Mouse (Mus musculus): ENCODE results near the gene Magi2. TPM values are rescaled to one million over a fixed set of nuclear protein-coding genes. Genes with fewer than 3 reads are reported as not detected.

The Magi2 gene
- total RNA-seq, 4 experiments from 2014 or later = 8.3 to 31.8 (median 16.5) TPM

DNA sequence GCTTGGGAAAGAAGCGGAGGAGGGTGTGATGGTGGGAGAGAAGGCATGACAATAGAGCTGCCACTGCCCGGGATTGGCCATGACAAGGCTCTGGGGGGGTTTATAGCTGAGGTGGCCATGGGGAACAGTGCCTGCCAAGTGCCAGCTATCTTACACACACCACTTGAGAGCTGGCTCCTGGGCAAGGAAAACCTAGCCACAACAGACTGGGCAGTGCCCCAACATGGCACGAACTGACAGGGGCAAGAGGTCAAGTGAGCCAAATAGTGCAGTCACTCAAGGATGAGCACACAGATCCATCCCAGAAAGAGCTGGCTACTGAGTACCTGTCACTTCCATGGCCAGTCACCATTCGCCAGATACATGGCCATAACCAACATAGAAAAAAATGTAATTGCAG, 1179.8 kb downstream of the Magi2 start:
- DNase-seq = no peak

DNA sequence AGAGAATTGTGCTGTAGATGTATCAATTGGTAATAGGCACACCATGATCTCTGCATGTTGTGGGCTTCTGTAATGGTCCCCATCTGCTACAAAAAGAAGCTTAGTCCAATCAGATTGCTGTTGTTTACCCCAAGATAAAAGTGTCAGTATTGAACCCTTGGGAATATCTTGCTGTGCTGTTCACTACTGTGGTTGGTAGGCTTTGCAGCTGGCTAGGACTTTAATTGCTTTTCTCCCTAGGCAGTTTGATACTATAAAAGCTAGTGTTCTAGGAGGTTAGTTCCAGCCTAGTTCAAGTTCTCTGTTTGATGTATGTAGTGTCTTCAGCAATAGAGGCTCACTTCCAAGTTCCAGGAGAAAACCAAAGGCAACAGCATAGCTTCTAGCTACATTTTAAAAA, 1188.5 kb downstream of the Magi2 start:
- no peak for DNase-seq

DNA sequence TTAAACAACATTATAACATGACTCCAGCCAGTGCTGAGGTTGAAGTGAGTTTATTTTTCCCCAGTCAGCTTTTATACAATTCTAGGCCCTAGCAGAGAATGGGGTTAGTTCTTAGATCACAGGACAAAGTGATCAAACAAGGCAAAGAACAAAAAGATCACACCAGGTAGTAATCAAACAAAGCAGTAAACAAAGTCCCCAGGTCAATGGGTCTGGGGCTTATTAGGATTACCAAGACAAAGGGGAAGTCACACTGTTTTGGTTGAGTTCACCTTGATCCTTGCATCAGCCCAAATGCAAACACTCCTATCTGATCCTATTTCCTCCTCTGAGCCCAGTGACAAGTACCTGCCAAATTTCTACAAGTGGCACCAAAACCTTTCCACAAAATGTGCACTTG, 1190.5 kb downstream of the Magi2 start:
- no peak for DNase-seq

DNA sequence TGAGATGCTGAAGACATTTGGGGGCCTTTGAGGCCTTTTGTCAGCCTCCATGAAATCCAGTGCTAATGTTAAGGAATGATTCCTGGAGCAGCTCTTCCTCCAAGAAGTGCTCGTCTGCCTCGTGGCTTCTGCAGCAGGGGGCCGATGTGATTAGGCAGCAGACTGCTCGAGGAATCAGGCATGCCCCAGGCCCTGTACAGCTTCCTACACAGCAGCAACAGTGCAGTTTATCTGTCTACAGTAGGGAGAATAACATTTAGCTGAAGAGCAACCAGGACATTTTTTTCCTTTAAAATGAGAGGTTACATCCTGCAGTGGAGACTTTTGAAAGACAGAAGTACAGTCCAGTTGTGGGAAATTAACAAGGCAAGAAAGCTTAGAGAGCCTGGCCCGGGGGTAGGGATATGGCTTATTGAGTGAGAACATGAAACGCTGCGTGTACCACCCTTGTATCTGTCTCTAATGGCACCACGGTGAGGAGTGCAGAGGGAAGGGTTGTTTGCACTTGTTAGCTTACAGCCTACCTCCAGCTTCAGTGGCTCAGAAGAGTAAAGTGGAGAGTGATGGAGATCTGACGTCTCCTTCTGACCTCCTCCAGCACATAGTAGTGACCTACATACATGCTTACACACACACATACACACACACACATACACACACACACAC, 1205.4 kb downstream of the Magi2 start:
- no peak for DNase-seq

DNA sequence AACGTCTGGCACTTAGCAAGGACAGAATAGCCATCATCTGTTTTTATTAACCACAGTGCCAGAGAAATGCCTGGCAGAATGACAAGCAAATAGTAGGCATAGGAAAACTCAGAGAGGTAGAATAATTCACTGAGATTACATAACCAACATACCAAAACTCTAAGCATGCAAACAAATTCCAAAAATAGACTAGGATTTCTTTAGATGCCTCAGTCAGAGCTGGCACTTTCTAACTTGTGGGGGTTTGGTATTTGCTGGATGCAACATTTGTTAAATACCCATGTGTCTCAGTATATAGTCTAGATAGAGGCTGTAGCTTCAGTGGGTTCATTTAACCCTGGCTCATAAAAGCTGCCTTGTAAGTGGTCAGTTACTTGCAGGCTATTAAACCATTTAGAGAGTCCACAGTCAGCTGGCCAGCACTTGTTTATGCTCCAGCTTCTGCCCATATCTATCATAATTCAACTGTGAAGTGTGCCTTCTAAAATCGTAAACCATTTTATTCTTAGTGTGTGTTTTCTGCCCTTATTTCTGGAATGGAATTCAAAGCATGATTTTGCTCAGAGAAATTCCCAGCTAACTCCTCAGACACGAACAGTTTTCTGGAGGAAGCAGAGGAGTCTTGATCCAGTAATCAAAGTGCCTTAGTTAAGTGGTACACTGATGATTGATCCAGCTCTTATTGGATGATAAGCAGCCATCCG, 1219.8 kb downstream of the Magi2 start:
- no peak for DNase-seq

DNA sequence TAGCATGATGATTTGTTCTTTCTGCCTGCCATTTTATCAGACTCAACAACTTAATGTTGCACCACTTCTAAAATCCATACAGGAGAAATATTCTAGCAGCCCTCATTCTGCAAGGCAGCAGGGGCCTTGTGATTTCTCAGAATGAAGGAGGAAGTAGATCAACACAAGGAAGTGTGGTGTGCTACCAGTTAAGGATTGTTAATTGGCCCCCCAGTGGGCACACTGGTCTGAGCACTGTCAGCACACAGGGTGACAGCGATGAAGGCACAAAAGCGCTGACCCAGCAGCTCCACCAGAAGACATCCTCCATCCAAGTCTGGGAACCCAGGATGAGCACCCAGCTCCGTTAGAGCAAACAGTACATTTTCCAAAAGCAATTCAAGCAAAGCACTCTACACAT, 1229.3 kb downstream of the Magi2 start:
- DNase-seq = no peak

DNA sequence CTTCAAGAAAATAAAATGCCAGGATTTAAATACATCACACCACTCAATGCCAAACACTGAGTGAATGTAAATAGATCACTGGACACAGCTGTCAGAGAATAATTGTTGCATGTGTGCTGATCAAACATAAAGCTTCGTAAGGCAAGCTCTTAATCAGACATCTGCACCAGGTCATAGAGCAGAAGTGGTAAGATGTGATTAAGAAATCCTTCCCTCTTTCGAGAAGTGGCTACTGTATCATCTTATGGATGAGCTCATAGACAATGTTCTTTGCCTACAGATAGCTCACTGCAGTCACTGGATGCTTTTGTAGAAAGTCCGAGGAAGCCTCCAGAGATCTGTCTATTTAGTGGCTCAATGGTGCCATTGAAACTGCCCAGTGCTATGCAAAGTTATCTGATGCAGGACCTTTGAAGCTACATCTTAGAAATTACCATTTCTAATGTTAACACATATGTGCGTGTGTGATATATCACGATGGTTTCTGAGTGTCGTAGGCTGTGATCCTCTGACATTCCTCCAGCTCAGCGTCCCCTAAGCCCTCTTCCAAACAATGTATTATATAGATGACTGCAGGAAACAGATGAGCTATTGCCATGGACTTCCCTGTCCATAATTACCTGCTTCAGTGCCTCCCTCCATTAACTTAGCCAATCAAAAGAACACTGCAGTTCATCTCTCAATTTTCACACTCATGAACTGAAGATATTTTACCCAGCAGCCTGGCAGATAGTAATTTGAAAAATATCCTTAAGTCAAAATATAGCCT, 1231.1 kb downstream of the Magi2 start:
- no peak for DNase-seq

DNA sequence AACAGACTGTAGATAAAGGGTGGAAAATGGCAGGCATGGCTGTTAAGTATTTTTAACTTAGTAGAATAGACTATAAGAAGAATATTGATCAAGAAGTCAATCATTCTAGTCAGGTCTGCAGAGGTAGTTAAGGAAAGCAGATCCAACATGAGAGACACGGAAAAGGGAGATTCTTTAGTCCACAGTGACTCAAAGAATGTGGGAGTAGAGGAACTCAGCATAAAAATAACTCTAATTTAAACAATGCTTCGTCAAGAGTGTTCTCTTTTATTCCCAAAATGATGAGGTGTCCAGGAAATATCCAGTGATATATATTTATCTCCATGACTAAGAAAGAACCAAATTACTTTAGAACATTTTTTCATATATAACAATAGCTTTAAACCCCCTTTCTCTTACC, 1234.9 kb downstream of the Magi2 start:
- no peak for DNase-seq

DNA sequence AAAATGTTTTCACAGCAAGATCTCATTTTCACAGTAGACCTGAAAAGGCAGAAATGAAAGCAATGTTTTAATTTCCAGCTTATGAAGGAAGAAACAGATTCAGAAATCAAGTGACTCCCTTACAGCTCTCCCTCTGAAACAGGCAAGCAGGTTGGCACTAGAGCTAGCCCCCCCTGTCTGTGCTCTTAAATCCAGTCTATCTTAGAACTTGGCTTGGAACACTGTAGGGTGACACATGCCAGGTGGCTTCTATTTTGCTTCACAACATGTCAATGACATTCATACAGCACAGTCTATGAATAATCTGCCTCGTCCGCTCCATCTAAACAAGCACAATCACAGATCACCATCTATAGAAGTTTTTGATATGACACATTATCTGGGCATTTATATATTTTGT, 1235.5 kb downstream of the Magi2 start:
- DNase-seq = no peak

DNA sequence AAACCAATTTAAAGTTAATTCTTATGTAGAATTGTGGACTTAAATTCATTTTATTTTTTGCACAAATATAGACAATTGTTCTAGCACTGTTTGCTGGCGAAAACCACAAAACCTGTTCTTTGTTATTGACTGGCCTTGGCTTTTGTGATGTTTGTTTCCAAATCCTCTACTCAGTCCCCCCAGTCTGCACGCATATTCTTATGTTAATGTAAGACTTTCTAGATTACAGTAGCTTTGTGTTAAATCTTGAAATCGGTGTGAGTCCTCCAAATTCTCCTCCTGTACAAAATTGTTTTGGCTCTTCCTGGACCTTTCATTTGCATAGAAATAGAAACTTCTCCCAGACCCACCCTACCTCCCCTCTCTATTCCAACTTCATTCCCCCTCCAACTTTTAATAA, 1242.9 kb downstream of the Magi2 start:
- DNase-seq = no peak

DNA sequence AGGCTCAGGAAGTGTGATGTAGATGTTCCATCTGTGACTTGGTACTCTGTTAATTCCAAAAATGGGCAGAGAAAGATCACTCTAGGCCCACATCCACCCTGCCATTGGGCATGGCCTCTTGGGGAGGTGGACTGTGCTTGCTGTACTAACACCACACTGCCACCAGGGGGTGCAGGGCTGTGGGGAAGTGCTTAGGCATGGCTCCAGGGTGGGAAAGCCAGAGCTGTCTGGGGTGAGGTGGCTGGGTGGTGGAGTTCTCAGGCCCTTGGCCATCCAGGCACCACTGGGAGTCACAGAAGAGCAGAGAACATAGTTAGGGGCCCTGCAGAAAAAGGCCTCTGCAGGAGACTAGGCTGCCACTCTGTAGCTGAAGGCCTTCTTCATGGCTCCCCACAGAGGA, 1243.6 kb downstream of the Magi2 start:
- DNase-seq = no peak

DNA sequence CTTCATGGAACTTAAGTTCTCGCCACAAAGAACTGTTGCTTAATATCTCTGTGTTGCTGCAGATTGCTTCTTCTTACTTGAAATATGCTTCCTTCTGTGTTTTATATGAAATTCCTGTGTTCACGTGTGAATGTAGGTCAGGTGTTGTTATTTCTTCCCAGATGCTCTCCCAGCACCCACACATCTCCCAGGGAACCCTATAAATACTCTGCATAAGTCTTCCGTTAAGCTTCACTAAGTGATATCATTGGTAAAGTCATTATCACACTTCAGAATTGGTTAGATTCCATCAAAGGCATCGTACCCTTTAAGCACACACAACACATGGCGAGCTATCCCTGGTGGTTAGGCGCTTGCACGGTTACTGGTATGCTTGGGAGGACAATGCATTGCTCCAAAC, 1257.7 kb downstream of the Magi2 start:
- DNase-seq = no peak

DNA sequence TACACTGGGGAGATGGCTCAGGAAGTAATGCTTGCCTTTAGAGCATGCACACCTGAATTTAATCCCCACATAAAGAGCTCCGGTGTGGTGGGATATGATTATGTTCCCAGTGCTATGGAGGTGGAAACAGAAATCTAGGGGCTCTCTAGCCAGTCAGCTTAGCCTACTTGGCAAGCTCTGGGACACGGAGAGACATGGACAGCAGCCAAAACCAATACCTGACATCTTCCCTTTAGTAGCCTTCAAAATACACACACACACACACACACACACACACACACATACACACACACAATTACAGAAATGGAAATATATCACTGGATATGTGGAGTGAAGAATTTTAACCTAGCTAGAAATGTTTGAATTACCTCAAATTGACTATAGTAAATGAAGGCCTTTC, 1265.1 kb downstream of the Magi2 start:
- no peak for DNase-seq

DNA sequence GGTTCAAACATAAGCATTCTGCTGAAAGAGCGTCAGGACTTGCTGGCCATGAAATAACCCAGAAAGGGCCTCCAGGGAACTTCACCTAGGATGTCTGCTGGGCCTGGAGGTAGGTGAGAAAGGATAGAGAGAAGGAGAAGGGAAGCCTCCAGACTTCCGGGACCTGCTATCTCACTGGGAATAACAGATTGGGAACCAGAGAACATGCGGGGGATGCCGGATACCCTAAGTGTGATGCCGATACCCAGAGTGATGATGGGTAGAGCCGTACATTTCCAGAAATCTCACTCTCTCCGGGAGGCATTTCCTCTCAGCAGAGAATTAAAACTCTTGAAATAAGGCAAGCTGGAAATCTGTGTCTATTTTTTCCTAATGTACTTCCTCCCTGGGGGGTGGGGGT, 1265.8 kb downstream of the Magi2 start:
- DNase-seq = no peak

DNA sequence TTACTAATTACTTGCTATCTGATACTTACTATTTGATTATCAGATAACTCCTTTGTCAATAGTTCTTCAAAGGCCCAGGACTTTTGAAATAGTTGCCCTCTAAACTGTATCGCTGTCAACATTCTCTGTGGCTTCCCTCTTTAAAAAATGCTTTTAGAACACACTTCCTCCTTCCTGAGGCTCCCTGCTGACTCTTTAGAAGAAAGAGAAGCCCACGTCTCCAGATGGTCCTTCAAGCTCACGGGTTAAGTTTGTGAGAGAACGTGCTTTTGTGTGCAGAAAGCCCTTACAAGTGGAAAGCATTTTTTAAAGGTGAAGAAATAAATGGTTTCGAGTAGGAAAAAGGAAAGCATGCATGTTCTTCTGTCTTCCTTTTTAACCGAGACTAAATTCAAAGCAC, 1267.2 kb downstream of the Magi2 start:
- DNase-seq = no peak

DNA sequence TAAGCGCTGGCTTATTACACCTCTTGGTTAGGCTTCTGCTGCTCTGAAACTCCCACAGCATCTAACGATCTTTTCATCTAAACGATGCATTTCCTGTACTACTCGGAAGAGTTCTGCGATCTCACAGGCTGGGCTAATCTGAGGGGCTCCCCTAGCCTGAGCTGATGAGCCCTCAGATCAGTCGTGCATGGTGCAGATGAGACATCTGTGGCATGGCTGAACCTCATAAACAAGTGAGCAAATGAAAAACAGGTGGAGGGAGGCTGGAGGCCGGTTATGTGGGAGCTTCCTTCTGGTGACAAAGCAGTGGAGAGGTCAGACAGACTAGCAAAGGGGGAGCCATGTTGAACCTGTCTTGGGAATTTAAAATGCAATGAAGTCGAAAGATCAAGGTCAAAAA, 1270.1 kb downstream of the Magi2 start:
- DNase-seq = no peak

DNA sequence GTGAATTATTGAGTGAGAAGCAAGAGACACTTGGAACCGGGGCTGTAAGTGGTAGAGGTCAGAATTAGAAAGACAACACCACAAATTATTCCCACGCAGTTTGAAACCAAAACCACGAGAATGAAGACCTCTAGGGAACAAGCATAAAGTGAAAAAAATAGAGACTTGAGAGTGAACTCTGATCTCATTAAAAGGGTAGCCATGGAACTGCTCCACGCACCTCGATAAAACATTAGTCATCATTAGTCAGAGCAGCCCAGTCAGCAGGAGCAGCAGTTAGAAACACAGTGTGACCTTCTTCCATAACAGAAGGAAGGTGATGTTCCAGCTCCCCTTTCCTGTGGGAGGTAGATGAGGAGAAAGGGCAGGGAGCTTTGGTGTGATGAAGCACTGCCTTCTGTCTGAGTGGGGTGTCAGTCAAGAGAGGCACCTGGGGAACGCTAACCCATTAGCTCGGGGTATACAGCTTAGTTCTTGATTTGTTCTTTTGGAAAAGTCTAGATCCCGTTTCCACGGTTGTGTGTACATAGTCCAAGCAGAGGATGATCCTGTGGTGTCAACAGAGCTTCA, 1272.3 kb downstream of the Magi2 start:
- DNase-seq = peak; percentile 29

DNA sequence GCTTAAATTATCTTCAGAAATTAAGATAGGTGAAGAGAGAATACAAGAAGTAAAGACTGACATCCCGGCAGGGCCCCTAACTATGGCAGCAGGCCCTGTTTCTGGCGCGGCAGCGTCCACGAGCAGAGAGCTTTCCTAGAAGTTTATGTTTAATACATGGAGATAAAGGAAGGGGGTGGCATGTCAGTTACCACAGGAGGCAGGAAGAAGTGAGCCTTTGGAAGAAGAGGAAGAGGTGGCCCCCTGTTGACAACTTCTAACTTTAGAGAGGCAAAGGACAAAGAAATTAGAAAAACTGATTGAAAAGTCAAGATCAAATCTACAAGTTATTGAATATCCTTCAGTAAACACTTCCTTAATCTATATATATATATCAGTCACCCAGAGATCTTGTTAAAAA, 1281.8 kb downstream of the Magi2 start:
- no peak for DNase-seq

DNA sequence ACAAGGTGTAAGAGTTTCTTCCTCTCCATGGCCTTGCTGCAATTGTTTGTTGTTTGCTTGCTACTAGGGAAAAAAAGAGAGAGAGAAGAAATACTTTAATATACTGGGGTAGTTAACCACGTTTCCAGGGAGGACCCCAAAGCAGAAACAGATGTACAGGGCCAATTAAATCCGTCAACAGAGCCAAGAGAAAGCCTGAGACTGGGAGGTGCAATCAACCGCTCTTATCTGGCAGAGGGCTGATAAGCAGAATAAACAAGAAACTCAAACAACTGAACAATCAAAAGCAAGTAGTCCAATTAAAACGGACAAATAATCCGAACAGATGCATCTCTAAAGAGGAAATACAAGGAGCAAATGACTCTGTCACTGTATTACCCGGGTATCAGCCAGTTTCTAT, 1282.8 kb downstream of the Magi2 start:
- no peak for DNase-seq

DNA sequence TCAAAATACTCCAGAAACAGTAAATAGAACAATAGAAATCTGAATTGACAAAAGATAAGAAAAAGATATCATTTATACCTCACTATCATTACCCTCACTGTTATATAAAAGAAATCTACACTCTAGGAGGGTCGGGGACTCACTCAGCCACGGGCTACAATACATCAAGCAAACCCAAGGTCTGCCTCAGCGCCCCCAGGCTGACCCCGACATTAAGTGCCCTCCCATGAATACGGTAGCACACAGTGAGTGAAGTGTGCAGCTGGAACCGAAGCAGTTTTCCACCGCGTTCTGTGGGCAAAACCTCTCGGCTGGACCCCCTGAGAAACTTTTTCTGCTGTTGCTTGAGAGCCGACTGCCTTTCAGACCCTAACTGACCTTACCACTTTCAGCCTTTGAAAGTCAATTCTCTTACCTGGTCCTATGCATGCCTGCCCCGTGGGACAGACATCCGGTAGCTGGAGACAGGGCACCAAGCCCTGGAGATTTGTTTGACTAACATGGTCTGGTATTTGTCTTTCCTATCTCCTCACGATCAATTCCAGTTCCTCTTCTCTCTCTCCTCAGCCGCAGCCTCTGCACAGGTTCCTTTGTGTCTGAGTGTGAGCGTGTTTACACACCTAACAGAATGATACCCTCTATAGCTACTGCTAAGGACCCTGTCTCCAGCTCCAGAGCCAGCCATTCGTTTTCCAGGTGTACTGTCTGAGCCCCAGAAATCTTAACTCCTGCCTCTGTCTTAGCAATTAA, 1285.7 kb downstream of the Magi2 start:
- no peak for DNase-seq

DNA sequence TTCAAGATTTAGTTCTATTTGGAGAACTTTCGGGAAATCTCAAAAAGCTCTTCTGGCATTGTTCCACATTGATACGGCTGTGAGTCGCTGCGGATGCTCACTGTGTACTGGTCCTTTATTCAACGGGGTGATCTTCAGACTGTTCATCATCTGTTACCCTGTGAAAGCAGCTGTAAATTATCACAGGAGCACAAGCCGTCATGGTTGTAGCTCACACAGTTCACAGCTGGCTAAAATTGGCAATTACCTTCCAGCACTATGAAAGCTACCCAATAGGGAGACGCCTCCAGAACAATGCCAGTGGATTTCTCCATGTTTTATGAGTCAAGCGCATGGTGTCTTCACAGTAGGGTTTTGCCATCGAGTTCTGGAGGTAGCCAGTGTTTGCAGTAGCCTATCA, 1294.8 kb downstream of the Magi2 start:
- no peak for DNase-seq

DNA sequence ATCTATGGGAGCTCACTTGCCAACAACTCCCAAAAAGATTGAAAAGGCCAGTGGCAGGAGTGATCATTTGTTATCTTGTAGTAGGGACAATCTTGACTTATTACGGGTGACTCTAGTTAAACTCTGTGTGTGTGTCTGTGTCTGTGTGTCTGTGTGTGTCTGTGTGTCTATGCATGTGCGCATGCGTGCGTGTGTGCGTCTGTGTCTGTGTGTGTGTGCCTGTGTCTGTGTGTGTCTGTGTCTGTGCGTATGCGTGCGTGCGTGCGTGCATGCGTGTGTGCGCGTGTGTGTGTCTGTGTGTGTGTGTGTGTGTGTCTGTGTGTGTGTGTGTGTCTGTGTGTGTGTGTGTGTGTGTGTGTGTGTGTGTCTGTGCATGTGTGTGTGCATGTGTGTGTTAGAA, 1295.2 kb downstream of the Magi2 start:
- no peak for DNase-seq

DNA sequence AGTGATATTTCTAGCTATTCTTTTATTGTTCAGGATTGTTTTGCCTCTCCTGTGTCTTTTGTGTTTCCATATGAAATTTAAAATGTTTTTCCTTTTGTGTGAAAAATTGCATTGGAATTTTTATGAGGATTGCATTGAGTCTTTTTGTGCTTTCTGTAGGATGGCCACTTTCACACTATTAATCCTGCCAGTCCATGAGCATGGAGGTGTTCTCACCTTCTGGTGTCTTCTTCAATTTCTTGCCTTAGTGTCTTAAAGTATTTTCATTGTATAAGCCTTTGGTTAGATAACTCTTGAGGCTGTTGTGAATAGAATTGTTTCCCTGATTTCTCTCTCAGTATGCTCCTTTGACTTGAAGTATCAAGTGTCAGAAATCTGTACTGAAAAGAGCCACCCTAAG, 1296.9 kb downstream of the Magi2 start:
- DNase-seq = no peak

All from adrenal gland, adult 8-10 months (tissue).